ENCODE assay signal across 7 mouse cellular contexts in the genomic region with DNA sequence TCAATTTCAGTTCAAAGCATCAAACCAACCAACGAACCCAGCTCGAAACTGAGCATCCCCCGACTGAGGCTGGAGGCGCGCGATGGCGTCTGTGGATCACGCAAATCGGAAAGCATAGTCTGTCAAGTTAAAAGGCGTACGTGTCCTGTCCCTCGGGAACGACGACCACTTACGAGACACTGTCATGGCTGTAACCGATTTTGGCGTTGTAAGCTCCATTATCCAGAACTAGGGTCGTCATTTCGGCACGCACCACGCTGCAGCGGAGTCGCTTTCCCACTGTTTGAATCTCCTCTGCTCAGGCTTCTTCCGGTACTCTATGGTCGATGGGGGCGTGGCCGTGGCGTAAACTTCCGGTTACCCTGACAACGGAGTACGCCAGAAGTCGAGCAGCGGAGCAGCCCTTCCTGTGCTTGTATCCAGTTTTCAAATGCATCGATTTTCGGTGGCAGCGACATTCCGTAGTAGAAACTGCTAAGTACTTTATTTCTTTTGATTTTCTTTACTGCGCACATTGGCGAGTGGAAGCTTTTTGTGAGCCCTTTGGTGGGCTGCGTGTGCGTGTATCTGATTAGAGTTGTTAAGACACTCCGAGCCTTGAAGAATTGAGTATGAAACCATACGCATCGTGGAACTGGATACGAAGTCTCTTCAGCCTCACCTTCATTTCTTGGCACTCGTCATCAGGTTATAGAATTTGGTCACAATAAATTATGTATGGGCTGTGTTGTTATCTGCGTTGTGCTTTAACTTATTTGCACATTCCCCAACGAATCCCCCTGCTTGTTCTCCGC. TPM values are rescaled to one million over a fixed set of nuclear protein-coding genes. Genes with fewer than 3 reads are reported as not detected.
DNase-seq lines count a peak whose midpoint lies in the region; ATAC-seq and TF ChIP-seq lines count a peak whose summit lies in the region.

A gene (minus strand): TSS at position 295 of the 794 bp plus-strand sequence.

- H3K4me3 ChIP-seq in intestine, postnatal 0 days (ENCODE audit: low read depth, low read length) = peak within 1 kb of the TSS; percentile 77
- peak within 1 kb of the TSS; percentile 70 for H3K4me3 ChIP-seq in midbrain, embryonic 12.5 days
- peak within 1 kb of the TSS; percentile 97 for H3K4me3 ChIP-seq in small intestine, adult 2 months (ENCODE audit: low read depth, low read length)

- TF ChIP-seq CTCF in intestine, postnatal 0 days (IDR thresholded peaks at IDR 0.05; ENCODE audit: low read depth) = no peak
- no peak for TF ChIP-seq CTCF in small intestine, adult 2 months (IDR thresholded peaks at IDR 0.05; ENCODE audit: extremely low read depth, insufficient read length, insufficient replicate concordance, low read depth, low read length)

- H3K27me3 ChIP-seq in intestine, postnatal 0 days (replicated peaks; ENCODE audit: control insufficient read depth, insufficient read depth, low read length) = no peaks in the 10 kb centered on the region
- H3K27me3 ChIP-seq in midbrain, embryonic 12.5 days = no peaks in the 10 kb centered on the region
- H3K27me3 ChIP-seq in small intestine, adult 2 months (ENCODE audit: control insufficient read depth, insufficient read depth, low read length) = no peaks in the 10 kb centered on the region

- intact Hi-C loops in left cerebral cortex, postnatal 4 days (cut with DNase I) = no loop called here

- WGBS in intestine, postnatal 0 days = under 1% methylated on average over 49 of the region's 49 CpGs
- 1% methylated on average over 49 of the region's 49 CpGs for WGBS in midbrain, embryonic 12.5 days
- WGBS in small intestine, adult 2 months = under 1% methylated on average over 49 of the region's 49 CpGs

- H3K4me2 ChIP-seq in intestine, postnatal 0 days (replicated peaks; ENCODE audit: low read depth) = peak within 1 kb of the TSS; percentile 74
- peak within 1 kb of the TSS; percentile 58 for H3K4me2 ChIP-seq in midbrain, embryonic 12.5 days (replicated peaks)

- no peaks in the 10 kb centered on the region for H3K9me3 ChIP-seq in intestine, postnatal 0 days (ENCODE audit: control insufficient read depth)
- no peaks in the 10 kb centered on the region for H3K9me3 ChIP-seq in midbrain, embryonic 12.5 days

- ATAC-seq in intestine, postnatal 0 days = peak; percentile 99
- ATAC-seq in midbrain, embryonic 12.5 days (ENCODE audit: low FRiP score, low read depth) = peak; percentile 100

- no peak within 1 kb of the TSS for H3K27ac ChIP-seq in intestine, postnatal 0 days (ENCODE audit: low read depth, low read length)
- peak within 1 kb of the TSS; percentile 57; the same call in 1 of the 2 replicates for H3K27ac ChIP-seq in midbrain, embryonic 12.5 days (replicated peaks)
- peak within 1 kb of the TSS; percentile 57; the same call in 1 of the 2 replicates for H3K27ac ChIP-seq in small intestine, adult 2 months (ENCODE audit: insufficient read depth, low read depth, low read length)

- DNase-seq in adrenal gland, adult 8-10 months = peak; percentile 90
- DNase-seq in embryo, embryonic 9.5 days (ENCODE audit: extremely low spot score) = peak; percentile 89
- DNase-seq in gastrocnemius, postnatal 4 days (ENCODE audit: low spot score in 2 of 2) = peak; percentile 80 to 93
- peak; percentile 93 for DNase-seq in left cerebral cortex, postnatal 4 days

- H3K36me3 ChIP-seq in intestine, postnatal 0 days (ENCODE audit: control insufficient read depth, insufficient read depth) = peaks cover under 1% of the 10 kb centered on the region; the same call in 1 of the 2 replicates
- H3K36me3 ChIP-seq in midbrain, embryonic 12.5 days = peaks cover under 1% of the 10 kb centered on the region; the same call in 1 of the 2 replicates
- H3K36me3 ChIP-seq in small intestine, adult 2 months (ENCODE audit: control insufficient read depth, insufficient read depth, low read length) = peaks cover 4% of the 10 kb centered on the region

- TF ChIP-seq POLR2A in small intestine, adult 2 months (IDR thresholded peaks at IDR 0.05; ENCODE audit: low read depth, low read length) = peak; percentile 38; the same call in 1 of the 2 replicates

- peak within 1 kb of the TSS; percentile 40 for H3K9ac ChIP-seq in intestine, postnatal 0 days (ENCODE audit: low read depth, low read length)
- peak within 1 kb of the TSS; percentile 67 for H3K9ac ChIP-seq in midbrain, embryonic 12.5 days (replicated peaks)

- H3K4me1 ChIP-seq in intestine, postnatal 0 days (replicated peaks; ENCODE audit: control insufficient read depth, insufficient read depth, low read length) = no peaks in the 10 kb centered on the region; the same call in 1 of the 2 replicates
- peaks cover 16% of the 10 kb centered on the region for H3K4me1 ChIP-seq in midbrain, embryonic 12.5 days
- H3K4me1 ChIP-seq in small intestine, adult 2 months (ENCODE audit: control insufficient read depth, insufficient read depth, insufficient read length, low read length) = 0 out of 2 replicates have a peak, but pooled peaks cover 2% of the 10 kb centered on the region

RNA-seq across cellular contexts. Expression of the gene that starts here (rescaled TPM):
- 10 to 100 TPM; 22.3 to 29.2 (median 24.6) TPM for total RNA-seq in adrenal gland, adult 8-10 months (2022)
- total RNA-seq in gastrocnemius, postnatal 4 days (2021) = 1 to 10 TPM; 6.9 to 8.0 TPM
- 12.3 and 12.5 TPM in 2 replicates for polyA plus RNA-seq in intestine, postnatal 0 days (2015; fragmentation: Nextera tagmentation; extraction: Ambion mirVana)
- 10 to 100 TPM; 26.8 to 28.5 TPM for total RNA-seq in left cerebral cortex, postnatal 4 days (2021)
- 41.6 and 43.7 TPM in 2 replicates for polyA plus RNA-seq in midbrain, embryonic 12.5 days (2016; fragmentation: Nextera tagmentation; extraction: Ambion mirVana)
- 0.05 TPM in 1 of 2 replicates, not detected in the other for polyA plus RNA-seq in small intestine, adult 2 months (2012; rRNA removed)

Comparison
In these comparisons a context has a peak if more than half of its experiments do, and no peak if none do; other contexts are left out.
1. RNA of the gene that starts here (polyA plus RNA-seq): 41.6 to 43.7 TPM in midbrain, embryonic 12.5 days and 12.3 to 12.5 TPM in intestine, postnatal 0 days; 0.05 TPM in small intestine, adult 2 months; every median in the first group is over 10 times any median in the second.
2. Peak in every context shown above with its lines, with median percentiles within 50 percentile points of each other: DNase-seq and H3K4me3 ChIP-seq.